In the genomic region with DNA sequence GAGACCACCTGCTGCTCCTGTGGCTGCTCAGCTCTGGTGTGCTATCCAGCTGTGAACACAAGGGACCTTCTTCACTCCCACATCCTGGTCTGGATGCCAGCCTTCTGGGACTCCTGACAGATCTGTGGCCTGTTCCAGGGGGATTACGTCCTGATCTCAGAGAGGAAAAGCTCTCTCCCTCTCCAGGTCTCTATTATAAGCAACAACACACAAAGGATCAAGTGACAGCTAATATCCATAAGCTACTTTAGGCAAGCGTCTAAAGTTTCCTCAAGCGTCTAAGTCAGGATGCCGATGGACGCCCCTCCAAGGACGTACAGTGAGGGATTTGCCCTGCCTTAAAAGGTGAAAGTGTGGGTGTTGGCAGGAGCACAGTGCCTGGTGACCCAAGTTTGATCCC, we compare ENCODE assay signal across 11 mouse cellular contexts. TPM values are rescaled to one million over a fixed set of nuclear protein-coding genes. Genes with fewer than 3 reads are reported as not detected.
DNase-seq lines count a peak whose midpoint lies in the region; ATAC-seq and TF ChIP-seq lines count a peak whose summit lies in the region.
"Had no signal": no experiment of that assay in that cellular context is flagged by ENCODE, and none has a peak within 500 bp of the region (broad histone marks: within the 10 kb centered on the region; RNA-seq: fewer than 3 reads in every experiment).

No protein-coding gene starts in this region.

- WGBS in intestine, embryonic 14.5 days, result 43% methylated on average over 6 of the region's 6 CpGs
- WGBS in intestine, postnatal 0 days, result 59% methylated on average over 6 of the region's 6 CpGs
- WGBS in midbrain, embryonic 11.5 days, result 39% methylated on average over 6 of the region's 6 CpGs
- 28% methylated on average over 6 of the region's 6 CpGs for WGBS in midbrain, embryonic 14.5 days
- 48% methylated on average over 6 of the region's 6 CpGs for WGBS in intestine, embryonic 15.5 days
- 34% methylated on average over 6 of the region's 6 CpGs for WGBS in stomach, embryonic 15.5 days

- H3K9ac ChIP-seq in intestine, embryonic 14.5 days (ENCODE audit: low read length), result no peak overlapping the region
- H3K9ac ChIP-seq in intestine, postnatal 0 days (ENCODE audit: low read depth, low read length), result no peak overlapping the region
- H3K9ac ChIP-seq in midbrain, embryonic 11.5 days (ENCODE audit: low read length), result no peak overlapping the region
- H3K9ac ChIP-seq in midbrain, embryonic 14.5 days (replicated peaks; ENCODE audit: low read length), result no peak overlapping the region
- H3K9ac ChIP-seq in intestine, embryonic 15.5 days, result no peak overlapping the region
- H3K9ac ChIP-seq in stomach, embryonic 15.5 days, result no peak overlapping the region
- H3K9ac ChIP-seq: forebrain, embryonic 15.5 days had no signal

- peak overlapping the region; percentile 58 for H3K27ac ChIP-seq in intestine, embryonic 14.5 days (ENCODE audit: low read depth)
- H3K27ac ChIP-seq in intestine, postnatal 0 days (ENCODE audit: low read depth, low read length), result no peak overlapping the region
- no peak overlapping the region for H3K27ac ChIP-seq in midbrain, embryonic 11.5 days (ENCODE audit: low read depth, low read length)
- H3K27ac ChIP-seq in midbrain, embryonic 14.5 days (replicated peaks; ENCODE audit: low read depth, low read length), result no peak overlapping the region
- peak overlapping the region; percentile 84 for H3K27ac ChIP-seq in intestine, embryonic 15.5 days
- peak overlapping the region; percentile 57 for H3K27ac ChIP-seq in stomach, embryonic 15.5 days
- H3K27ac ChIP-seq: macrophage had no signal

- no peak for DNase-seq in intestine, embryonic 14.5 days (ENCODE audit: low spot score)
- peak; percentile 79 for DNase-seq in midbrain, embryonic 11.5 days (ENCODE audit: low spot score, missing footprints)
- DNase-seq in midbrain, embryonic 14.5 days, result no peak
- no peak for DNase-seq in cerebellum, adult 18-20 months
- DNase-seq in thymus, postnatal 36 days, result no peak
- DNase-seq: left cerebral cortex, postnatal 4 days had no signal

- H3K4me3 ChIP-seq in intestine, embryonic 14.5 days (ENCODE audit: low read depth, low read length), result no peak overlapping the region
- no peak overlapping the region for H3K4me3 ChIP-seq in intestine, postnatal 0 days (ENCODE audit: low read depth, low read length)
- H3K4me3 ChIP-seq in midbrain, embryonic 11.5 days (ENCODE audit: low read depth, low read length), result no peak overlapping the region
- H3K4me3 ChIP-seq in midbrain, embryonic 14.5 days (replicated peaks; ENCODE audit: low read depth, low read length), result no peak overlapping the region
- no peak overlapping the region for H3K4me3 ChIP-seq in intestine, embryonic 15.5 days (replicated peaks)
- no peak overlapping the region for H3K4me3 ChIP-seq in stomach, embryonic 15.5 days (replicated peaks)
- H3K4me3 ChIP-seq: forebrain, embryonic 15.5 days had no signal

- H3K27me3 ChIP-seq in intestine, embryonic 14.5 days (replicated peaks; ENCODE audit: control insufficient read depth, insufficient read depth, low read length), result no peaks in the 10 kb centered on the region
- H3K27me3 ChIP-seq in intestine, postnatal 0 days (replicated peaks; ENCODE audit: control insufficient read depth, insufficient read depth, low read length), result no peaks in the 10 kb centered on the region
- H3K27me3 ChIP-seq in midbrain, embryonic 11.5 days (ENCODE audit: control insufficient read depth, insufficient read depth, low read length), result no peaks in the 10 kb centered on the region
- no peaks in the 10 kb centered on the region for H3K27me3 ChIP-seq in midbrain, embryonic 14.5 days (ENCODE audit: control insufficient read depth, insufficient read depth, low read length)
- no peaks in the 10 kb centered on the region for H3K27me3 ChIP-seq in intestine, embryonic 15.5 days (replicated peaks)
- H3K27me3 ChIP-seq in stomach, embryonic 15.5 days (replicated peaks), result no peaks in the 10 kb centered on the region
- H3K27me3 ChIP-seq: forebrain, embryonic 15.5 days had no signal

- peak overlapping the region; percentile 40; the same call in 1 of the 2 replicates for H3K4me2 ChIP-seq in intestine, embryonic 14.5 days (ENCODE audit: low read length)
- no peak overlapping the region for H3K4me2 ChIP-seq in intestine, postnatal 0 days (replicated peaks; ENCODE audit: low read depth)
- H3K4me2 ChIP-seq in midbrain, embryonic 11.5 days, result no peak overlapping the region
- no peak overlapping the region for H3K4me2 ChIP-seq in midbrain, embryonic 14.5 days (ENCODE audit: low read length)
- H3K4me2 ChIP-seq in intestine, embryonic 15.5 days (replicated peaks), result no peak overlapping the region
- no peak overlapping the region for H3K4me2 ChIP-seq in stomach, embryonic 15.5 days
- H3K4me2 ChIP-seq: forebrain, embryonic 15.5 days had no signal

- no peak for ATAC-seq in intestine, embryonic 14.5 days (replicated peaks; ENCODE audit: low FRiP score, low TSS enrichment, low read depth)
- ATAC-seq in intestine, postnatal 0 days, result no peak
- no peak for ATAC-seq in midbrain, embryonic 11.5 days (ENCODE audit: low FRiP score)
- no peak for ATAC-seq in midbrain, embryonic 14.5 days (ENCODE audit: low FRiP score, low TSS enrichment)
- no peak for ATAC-seq in intestine, embryonic 15.5 days
- no peak for ATAC-seq in stomach, embryonic 15.5 days (ENCODE audit: insufficient read depth, low FRiP score, low read depth)
- ATAC-seq: forebrain, embryonic 15.5 days had no signal

- TF ChIP-seq CTCF in intestine, postnatal 0 days (IDR thresholded peaks at IDR 0.05; ENCODE audit: low read depth), result no peak

- no peaks in the 10 kb centered on the region for H3K36me3 ChIP-seq in intestine, embryonic 14.5 days (ENCODE audit: control insufficient read depth, insufficient read depth, low read length)
- peaks cover 17% of the 10 kb centered on the region for H3K36me3 ChIP-seq in intestine, postnatal 0 days (ENCODE audit: control insufficient read depth, insufficient read depth)
- no peaks in the 10 kb centered on the region for H3K36me3 ChIP-seq in midbrain, embryonic 11.5 days (ENCODE audit: control insufficient read depth, insufficient read depth, low read length)
- H3K36me3 ChIP-seq in midbrain, embryonic 14.5 days (ENCODE audit: control insufficient read depth, insufficient read depth, low read length), result peaks cover 20% of the 10 kb centered on the region; the same call in 1 of the 2 replicates
- no peaks in the 10 kb centered on the region for H3K36me3 ChIP-seq in intestine, embryonic 15.5 days
- no peaks in the 10 kb centered on the region for H3K36me3 ChIP-seq in stomach, embryonic 15.5 days
- H3K36me3 ChIP-seq: forebrain, embryonic 15.5 days had no signal

- peaks cover 36% of the 10 kb centered on the region for H3K4me1 ChIP-seq in intestine, embryonic 14.5 days (replicated peaks; ENCODE audit: control insufficient read depth, insufficient read depth, low read length)
- H3K4me1 ChIP-seq in intestine, postnatal 0 days (replicated peaks; ENCODE audit: control insufficient read depth, insufficient read depth, low read length), result peaks cover 12% of the 10 kb centered on the region
- no peaks in the 10 kb centered on the region for H3K4me1 ChIP-seq in midbrain, embryonic 11.5 days (ENCODE audit: control insufficient read depth, insufficient read depth, low read length)
- no peaks in the 10 kb centered on the region for H3K4me1 ChIP-seq in midbrain, embryonic 14.5 days (ENCODE audit: control insufficient read depth, insufficient read depth, low read length)
- peaks cover 31% of the 10 kb centered on the region for H3K4me1 ChIP-seq in intestine, embryonic 15.5 days (replicated peaks)
- H3K4me1 ChIP-seq in stomach, embryonic 15.5 days, result peaks cover 32% of the 10 kb centered on the region

- H3K9me3 ChIP-seq in intestine, embryonic 14.5 days (ENCODE audit: control insufficient read depth, low read length), result no peaks in the 10 kb centered on the region
- H3K9me3 ChIP-seq in intestine, postnatal 0 days (ENCODE audit: control insufficient read depth), result no peaks in the 10 kb centered on the region
- no peaks in the 10 kb centered on the region for H3K9me3 ChIP-seq in midbrain, embryonic 11.5 days (ENCODE audit: control insufficient read depth, low read length)
- no peaks in the 10 kb centered on the region for H3K9me3 ChIP-seq in midbrain, embryonic 14.5 days (ENCODE audit: control insufficient read depth, low read length)
- H3K9me3 ChIP-seq in intestine, embryonic 15.5 days, result no peaks in the 10 kb centered on the region
- no peaks in the 10 kb centered on the region for H3K9me3 ChIP-seq in stomach, embryonic 15.5 days
- H3K9me3 ChIP-seq: forebrain, embryonic 15.5 days had no signal

RNA-seq across cellular contexts. Expression of a gene that starts 32.6 kb away (rescaled TPM):
- 74.6 and 81.2 TPM in 2 replicates for polyA plus RNA-seq in intestine, embryonic 14.5 days (2014; fragmentation: Nextera tagmentation; extraction: Ambion mirVana)
- 54.6 and 57.8 TPM in 2 replicates for polyA plus RNA-seq in intestine, postnatal 0 days (2015; fragmentation: Nextera tagmentation; extraction: Ambion mirVana)
- polyA plus RNA-seq in midbrain, embryonic 11.5 days (2014; fragmentation: Nextera tagmentation; extraction: Ambion mirVana), result 101 and 110 TPM in 2 replicates
- polyA plus RNA-seq in midbrain, embryonic 14.5 days (2014; fragmentation: Nextera tagmentation; extraction: Ambion mirVana), result 74.1 and 85.6 TPM in 2 replicates
- polyA plus RNA-seq in intestine, embryonic 15.5 days (2015; fragmentation: Nextera tagmentation; extraction: Ambion mirVana), result 64.1 and 74.9 TPM in 2 replicates
- 64.5 and 65.8 TPM in 2 replicates for polyA plus RNA-seq in stomach, embryonic 15.5 days (2015; fragmentation: Nextera tagmentation; extraction: Ambion mirVana)

RNA-seq across cellular contexts. Expression of a gene that starts 59.8 kb away (rescaled TPM):
- polyA plus RNA-seq in intestine, embryonic 14.5 days (2014; fragmentation: Nextera tagmentation; extraction: Ambion mirVana), result 24.4 and 25.3 TPM in 2 replicates
- 13.3 and 14.0 TPM in 2 replicates for polyA plus RNA-seq in intestine, postnatal 0 days (2015; fragmentation: Nextera tagmentation; extraction: Ambion mirVana)
- 12.7 and 13.6 TPM in 2 replicates for polyA plus RNA-seq in midbrain, embryonic 11.5 days (2014; fragmentation: Nextera tagmentation; extraction: Ambion mirVana)
- polyA plus RNA-seq in midbrain, embryonic 14.5 days (2014; fragmentation: Nextera tagmentation; extraction: Ambion mirVana), result 14.3 and 15.4 TPM in 2 replicates
- 13.3 and 13.8 TPM in 2 replicates for polyA plus RNA-seq in intestine, embryonic 15.5 days (2015; fragmentation: Nextera tagmentation; extraction: Ambion mirVana)
- polyA plus RNA-seq in stomach, embryonic 15.5 days (2015; fragmentation: Nextera tagmentation; extraction: Ambion mirVana), result 16.2 and 16.6 TPM in 2 replicates

Comparison
In these comparisons a context has a peak if more than half of its experiments do, and no peak if none do; other contexts are left out.
1. H3K27ac ChIP-seq: peak in intestine, embryonic 14.5 days (single experiment), intestine, embryonic 15.5 days (single experiment) and stomach, embryonic 15.5 days (single experiment); none in intestine, postnatal 0 days (single experiment), midbrain, embryonic 11.5 days (single experiment) and midbrain, embryonic 14.5 days (single experiment).